Mouse (Mus musculus): ENCODE measurements at regions not wholly inside any gene's neighbourhood (a gene's known extent, or its start where the extent isn't known, plus 50 kb on each side); places are given as distances from the start of the nearest gene placed in this dataset.

DNA sequence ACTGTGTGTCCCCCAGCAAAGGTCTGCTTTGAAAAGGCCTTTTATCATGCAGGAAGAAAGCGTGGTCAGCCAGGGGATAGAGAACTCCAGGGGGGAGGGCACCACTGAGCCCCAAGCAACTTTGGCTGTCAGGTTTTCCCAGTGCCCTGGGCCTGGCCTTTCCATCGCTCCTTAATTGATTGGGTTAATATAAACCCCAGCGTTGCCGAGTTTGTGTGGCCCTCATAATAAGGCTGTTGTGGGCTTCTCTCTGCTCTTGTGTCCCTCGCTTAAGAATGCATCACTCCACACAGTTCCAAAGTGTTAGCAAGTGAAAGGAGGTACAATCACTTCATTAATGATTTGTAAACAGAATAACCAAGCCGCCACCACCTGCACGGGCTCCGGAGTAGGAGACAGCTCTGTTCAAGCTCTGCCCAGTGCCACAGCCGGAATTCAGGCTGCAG lies 455.5 kb downstream of the Irx1 start:
- H3K27ac ChIP-seq (ENCODE audit: insufficient read depth, low read length): no peak overlapping the region
- no peak for TF ChIP-seq POLR2A (IDR thresholded peaks at IDR 0.05; ENCODE audit: borderline replicate concordance, insufficient read depth, low read length)
- TF ChIP-seq CTCF (IDR thresholded peaks at IDR 0.05; ENCODE audit: borderline replicate concordance, insufficient read depth, low read depth, low read length): no peak
- WGBS: 23% methylated on average over 9 of the region's 9 CpGs

DNA sequence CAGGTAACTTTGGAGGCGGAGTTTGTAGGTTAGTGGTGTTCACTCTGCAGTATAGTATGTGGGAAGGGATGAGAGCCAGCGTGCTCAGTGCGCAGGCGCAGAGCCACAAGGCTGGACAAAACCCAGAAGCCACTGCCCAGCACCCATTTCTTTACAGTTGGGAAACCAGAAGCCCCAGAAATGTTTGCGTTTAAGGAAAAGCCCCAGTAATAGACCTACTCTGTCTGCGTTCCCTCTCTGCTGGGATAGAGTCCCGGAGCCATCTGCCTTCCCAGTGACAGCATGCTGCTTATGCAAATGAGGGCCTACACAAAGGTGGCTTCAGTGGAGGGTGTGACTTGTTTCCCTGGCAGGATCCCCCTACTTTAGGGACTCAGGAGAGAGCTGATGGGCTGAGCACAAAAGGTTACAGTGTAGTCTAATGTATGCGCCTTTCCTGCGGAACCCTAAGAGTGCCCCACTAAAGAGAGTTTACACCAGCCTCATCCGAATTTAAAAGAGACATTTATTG lies 456.0 kb downstream of the Irx1 start:
- Histone ChIP-seq H3K27me3 (ENCODE audit: control insufficient read depth, insufficient read depth, low read length) (no peaks in the 10 kb centered on the region), H3K4me3 (replicated peaks; ENCODE audit: insufficient read depth, low read depth, low read length) (no peak overlapping the region), H3K4me1 (ENCODE audit: control insufficient read depth, insufficient read depth, low read length) (no peaks in the 10 kb centered on the region), H3K27ac (ENCODE audit: insufficient read depth, low read length) (no peak overlapping the region)
- DNase-seq: peak in 1 of 2 experiments; percentile 6
- 11% methylated on average over 10 of the region's 10 CpGs for WGBS
- TF ChIP-seq POLR2A (IDR thresholded peaks at IDR 0.05; ENCODE audit: borderline replicate concordance, insufficient read depth, low read length) (no peak), CTCF (IDR thresholded peaks at IDR 0.05; ENCODE audit: borderline replicate concordance, insufficient read depth, low read depth, low read length) (no peak)

More for the DNA sequence above, 455.5 kb downstream of the Irx1 start:
- H3K4me1 ChIP-seq (ENCODE audit: control insufficient read depth, insufficient read depth, low read length): no peaks in the 10 kb centered on the region
- no peak overlapping the region for H3K4me3 ChIP-seq (replicated peaks; ENCODE audit: insufficient read depth, low read depth, low read length)
- H3K27me3 ChIP-seq (ENCODE audit: control insufficient read depth, insufficient read depth, low read length): no peaks in the 10 kb centered on the region
- DNase-seq: no peak

DNA sequence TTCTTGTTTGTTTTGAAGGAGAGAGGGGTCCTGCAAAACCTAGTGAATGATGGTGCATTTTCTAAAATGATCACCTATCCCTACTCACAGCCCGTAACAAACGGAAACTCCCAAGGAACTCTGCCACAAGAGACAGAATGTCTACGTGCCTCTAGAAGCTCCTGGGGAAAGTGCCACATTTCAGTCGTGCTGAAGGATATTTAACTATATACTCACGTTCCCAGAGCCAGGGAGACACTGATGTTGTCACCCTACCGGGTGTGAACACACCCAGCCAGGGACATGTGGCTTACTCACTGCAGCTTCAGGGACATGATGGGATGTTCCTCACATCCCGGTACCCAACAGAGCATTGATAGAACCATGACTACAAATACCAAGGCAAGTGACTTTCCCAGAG lies 456.7 kb downstream of the Irx1 start:
- DNase-seq: no peak

DNA sequence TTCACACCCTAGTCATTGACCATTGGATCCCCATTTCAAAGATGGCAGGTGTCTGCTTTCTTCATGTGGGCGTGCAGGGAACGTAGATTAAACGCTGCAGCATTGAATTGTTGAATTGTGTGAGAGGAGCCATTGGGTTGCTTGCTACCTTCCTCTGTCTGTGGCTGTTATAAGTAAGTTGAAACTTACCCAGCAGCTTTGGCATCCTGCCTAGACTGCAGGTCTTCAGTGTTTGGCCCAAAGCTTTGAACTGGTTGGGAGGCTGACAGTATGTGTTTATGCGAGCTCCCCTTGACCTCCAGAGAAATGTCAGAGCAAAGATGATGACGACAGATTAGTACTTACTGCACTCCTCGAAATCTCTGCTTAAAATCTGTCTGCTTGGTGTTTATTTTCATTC lies 473.8 kb downstream of the Irx1 start:
- Histone ChIP-seq H3K4me3 (replicated peaks; ENCODE audit: insufficient read depth, low read depth, low read length) (no peak overlapping the region), H3K4me1 (ENCODE audit: control insufficient read depth, insufficient read depth, low read length) (no peaks in the 10 kb centered on the region), H3K27ac (ENCODE audit: insufficient read depth, low read length) (no peak overlapping the region), H3K27me3 (ENCODE audit: control insufficient read depth, insufficient read depth, low read length) (no peaks in the 10 kb centered on the region)
- WGBS: 56% methylated on average over 6 of the region's 6 CpGs
- TF ChIP-seq CTCF (IDR thresholded peaks at IDR 0.05; ENCODE audit: borderline replicate concordance, insufficient read depth, low read depth, low read length) (no peak), POLR2A (IDR thresholded peaks at IDR 0.05; ENCODE audit: borderline replicate concordance, insufficient read depth, low read length) (no peak)
- DNase-seq: no peak

More for the DNA sequence above, 456.7 kb downstream of the Irx1 start:
- no peak for TF ChIP-seq POLR2A (IDR thresholded peaks at IDR 0.05; ENCODE audit: borderline replicate concordance, insufficient read depth, low read length)
- no peak for TF ChIP-seq CTCF (IDR thresholded peaks at IDR 0.05; ENCODE audit: borderline replicate concordance, insufficient read depth, low read depth, low read length)
- WGBS: 39% methylated on average over 7 of the region's 7 CpGs
- no peaks in the 10 kb centered on the region for H3K27me3 ChIP-seq (ENCODE audit: control insufficient read depth, insufficient read depth, low read length)
- no peaks in the 10 kb centered on the region for H3K4me1 ChIP-seq (ENCODE audit: control insufficient read depth, insufficient read depth, low read length)
- H3K27ac ChIP-seq (ENCODE audit: insufficient read depth, low read length): no peak overlapping the region
- H3K4me3 ChIP-seq (replicated peaks; ENCODE audit: insufficient read depth, low read depth, low read length): no peak overlapping the region

DNA sequence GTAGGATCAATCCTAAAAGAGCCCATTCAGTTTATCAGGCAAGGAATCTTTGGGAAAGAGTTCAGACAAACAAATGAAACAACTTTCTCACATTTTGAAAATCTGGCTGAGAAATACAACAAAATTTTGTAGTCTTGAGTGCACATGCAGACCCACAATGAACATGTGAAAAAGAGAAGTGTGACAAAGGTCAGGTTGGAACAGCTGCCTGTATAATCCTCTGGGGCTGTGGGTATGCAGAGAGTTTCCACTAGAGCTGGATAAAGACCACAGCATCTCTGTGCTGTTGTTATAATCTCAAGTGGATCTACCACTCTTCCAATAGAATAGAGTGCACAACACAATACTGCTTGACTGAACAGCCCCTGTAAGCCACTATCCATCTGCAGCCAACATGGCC lies 482.3 kb downstream of the Irx1 start:
- H3K27ac ChIP-seq (ENCODE audit: insufficient read depth, low read length): no peak overlapping the region
- H3K27me3 ChIP-seq (ENCODE audit: control insufficient read depth, insufficient read depth, low read length): no peaks in the 10 kb centered on the region
- H3K4me3 ChIP-seq (replicated peaks; ENCODE audit: insufficient read depth, low read depth, low read length): no peak overlapping the region
- no peaks in the 10 kb centered on the region for H3K4me1 ChIP-seq (ENCODE audit: control insufficient read depth, insufficient read depth, low read length)
- no peak for TF ChIP-seq CTCF (IDR thresholded peaks at IDR 0.05; ENCODE audit: borderline replicate concordance, insufficient read depth, low read depth, low read length)
- no peak for TF ChIP-seq POLR2A (IDR thresholded peaks at IDR 0.05; ENCODE audit: borderline replicate concordance, insufficient read depth, low read length)
- DNase-seq: no peak

DNA sequence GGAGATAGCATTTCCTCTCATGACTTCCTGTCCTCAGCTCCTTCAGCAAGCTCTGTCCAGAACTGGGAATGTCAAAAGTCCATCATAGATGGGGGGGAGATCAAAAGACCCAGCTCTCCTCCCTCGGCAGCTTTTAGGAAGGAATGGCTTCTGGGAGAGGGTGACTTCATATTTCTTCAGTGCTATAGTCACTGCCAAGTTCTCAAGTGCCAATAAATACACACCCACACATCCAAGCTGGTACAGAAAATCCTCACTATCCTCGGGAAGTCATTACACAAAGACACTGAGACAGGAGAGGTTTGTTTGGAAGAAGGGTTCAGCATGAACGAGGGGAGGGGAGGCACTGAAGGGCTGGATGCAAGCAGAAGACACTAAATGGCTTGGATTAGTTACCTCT lies 502.0 kb downstream of the Irx1 start:
- no peak for DNase-seq
- H3K27me3 ChIP-seq (ENCODE audit: control insufficient read depth, insufficient read depth, low read length): no peaks in the 10 kb centered on the region; the same call in 1 of the 2 replicates
- H3K27ac ChIP-seq (ENCODE audit: insufficient read depth, low read length): no peak overlapping the region
- 35% methylated on average over 3 of the region's 3 CpGs for WGBS
- TF ChIP-seq CTCF (IDR thresholded peaks at IDR 0.05; ENCODE audit: borderline replicate concordance, insufficient read depth, low read depth, low read length) (no peak), POLR2A (IDR thresholded peaks at IDR 0.05; ENCODE audit: borderline replicate concordance, insufficient read depth, low read length) (no peak)
- H3K4me1 ChIP-seq (ENCODE audit: control insufficient read depth, insufficient read depth, low read length): no peaks in the 10 kb centered on the region
- H3K4me3 ChIP-seq (replicated peaks; ENCODE audit: insufficient read depth, low read depth, low read length): no peak overlapping the region

DNA sequence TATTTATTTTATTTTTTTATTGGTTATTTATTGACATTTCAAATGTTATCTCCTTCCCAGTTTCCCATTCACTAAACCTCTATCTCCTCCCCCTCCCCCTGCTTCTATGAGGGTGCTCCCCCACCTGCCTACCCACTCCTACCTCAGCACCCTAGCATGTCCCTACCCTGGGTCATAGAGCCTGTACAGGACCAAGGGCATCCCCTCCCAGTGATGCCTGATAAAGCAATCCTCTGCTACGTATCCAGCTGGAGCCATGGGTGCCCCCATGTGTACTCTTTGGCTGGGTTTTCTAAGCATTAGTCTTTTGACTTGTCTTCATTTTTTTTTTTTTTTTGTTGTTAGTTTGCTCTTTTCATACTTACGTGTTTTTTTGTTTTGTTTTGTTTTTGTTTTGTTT lies 502.9 kb downstream of the Irx1 start:
- H3K27ac ChIP-seq (ENCODE audit: insufficient read depth, low read length): no peak overlapping the region
- H3K27me3 ChIP-seq (ENCODE audit: control insufficient read depth, insufficient read depth, low read length): no peaks in the 10 kb centered on the region; the same call in 1 of the 2 replicates
- no peak overlapping the region for H3K4me3 ChIP-seq (replicated peaks; ENCODE audit: insufficient read depth, low read depth, low read length)
- no peaks in the 10 kb centered on the region for H3K4me1 ChIP-seq (ENCODE audit: control insufficient read depth, insufficient read depth, low read length)
- DNase-seq: no peak
- WGBS: 87% methylated on average over 2 of the region's 2 CpGs
- TF ChIP-seq POLR2A (IDR thresholded peaks at IDR 0.05; ENCODE audit: borderline replicate concordance, insufficient read depth, low read length): no peak
- no peak for TF ChIP-seq CTCF (IDR thresholded peaks at IDR 0.05; ENCODE audit: borderline replicate concordance, insufficient read depth, low read depth, low read length)

DNA sequence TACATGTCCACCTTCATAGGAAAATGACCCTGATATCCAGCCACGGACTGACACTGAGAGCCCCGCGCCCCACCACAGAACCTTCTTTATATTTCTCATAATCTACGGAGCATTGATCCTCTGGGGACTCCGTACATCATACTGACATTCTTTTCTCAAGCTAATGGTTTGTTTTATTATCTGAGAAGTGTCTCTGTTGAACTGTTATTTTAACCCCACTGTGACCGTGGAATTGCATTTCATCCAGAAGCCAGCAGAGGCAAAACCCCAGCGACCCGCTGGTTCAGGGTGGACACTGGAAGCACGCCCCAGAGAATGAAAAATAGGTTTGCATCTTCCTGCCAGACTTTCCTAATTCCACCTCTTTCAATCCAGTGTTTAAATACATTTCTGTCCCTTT lies 503.4 kb downstream of the Irx1 start:
- no peaks in the 10 kb centered on the region for H3K4me1 ChIP-seq (ENCODE audit: control insufficient read depth, insufficient read depth, low read length)
- 44% methylated on average over 9 of the region's 9 CpGs for WGBS
- DNase-seq: no peak
- H3K27ac ChIP-seq (ENCODE audit: insufficient read depth, low read length): no peak overlapping the region
- H3K4me3 ChIP-seq (replicated peaks; ENCODE audit: insufficient read depth, low read depth, low read length): no peak overlapping the region
- TF ChIP-seq POLR2A (IDR thresholded peaks at IDR 0.05; ENCODE audit: borderline replicate concordance, insufficient read depth, low read length) (no peak), CTCF (IDR thresholded peaks at IDR 0.05; ENCODE audit: borderline replicate concordance, insufficient read depth, low read depth, low read length) (no peak)
- H3K27me3 ChIP-seq (ENCODE audit: control insufficient read depth, insufficient read depth, low read length): no peaks in the 10 kb centered on the region; the same call in 1 of the 2 replicates
